Mouse (Mus musculus) lung, postnatal 0 days (tissue): ENCODE measurements around the gene Fcgr2b.

ENCODE experiments used
- CTCF ChIP-seq: IDR thresholded peaks from 2 replicates; pipeline ENCODE4 v1.5.1; 2016; ENCODE audit warnings: antibody characterized with exemption, mild to moderate bottlenecking
- EP300 ChIP-seq: IDR thresholded peaks from 2 replicates; pipeline ENCODE4 v1.6.1; 2016; ENCODE audit warnings: antibody characterized with exemption, mild to moderate bottlenecking, control low read depth

DNA sequence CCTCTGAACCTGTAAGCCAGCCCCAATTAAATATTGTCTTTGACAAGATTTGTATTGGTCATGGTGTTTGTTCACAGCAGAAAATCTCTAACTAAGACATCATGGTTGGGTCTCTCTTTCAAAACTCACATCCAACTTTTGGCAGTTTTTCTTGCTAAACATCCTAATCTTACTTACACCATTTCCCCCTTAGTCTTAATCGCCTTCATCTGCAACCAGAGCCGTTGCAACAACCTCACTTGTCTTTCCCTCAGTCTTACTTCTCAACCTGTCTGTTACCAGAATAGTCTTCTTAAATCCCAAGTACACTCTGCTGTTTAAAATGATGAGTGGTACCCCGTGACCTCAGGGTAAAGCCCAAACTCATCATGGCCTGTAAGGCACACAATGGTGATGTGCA is 19.7 kb upstream of the Fcgr2b start:
- TF ChIP-seq CTCF = no peak
- no peak for TF ChIP-seq EP300
